Mouse (Mus musculus) stomach, embryonic 14.5 days (tissue): ENCODE measurements around the gene Vamp3. TPM values are rescaled to one million over a fixed set of nuclear protein-coding genes. Genes with fewer than 3 reads are reported as not detected.

ENCODE experiments used
- ATAC-seq: fragments of 200-750 bp; cut with Nextera tagmentation; 2 replicates; pipeline ENCODE4 v1.8.0; 2017; ENCODE audit warnings: low read depth, moderate TSS enrichment; ENCODE audit not compliant: insufficient number of reproducible peaks, insufficient read depth, low FRiP score
- H3K27ac ChIP-seq: fragments of 300-500 bp; sonication (generic); 2 replicates; pipeline ENCODE4 v1.5.1; 2014; ENCODE audit warnings: mild to moderate bottlenecking, low read length, moderate library complexity, mixed read lengths
- H3K27me3 ChIP-seq: fragments of 300-500 bp; sonication (generic); 2 replicates; pipeline ENCODE4 v1.6.1; 2014; ENCODE audit warnings: low read length, control low read depth, mixed read lengths; ENCODE audit not compliant: control insufficient read depth, insufficient read depth
- H3K36me3 ChIP-seq: fragments of 300-500 bp; sonication (generic); 2 replicates; pipeline ENCODE4 v1.6.1; 2014; ENCODE audit warnings: mild to moderate bottlenecking, control low read depth, low read length, moderate library complexity, mixed read lengths; ENCODE audit not compliant: control insufficient read depth, insufficient read depth
- H3K4me1 ChIP-seq: fragments of 300-500 bp; sonication (generic); 2 replicates; pipeline ENCODE4 v1.6.1; 2014; ENCODE audit warnings: low read length, control low read depth, mixed read lengths; ENCODE audit not compliant: control insufficient read depth, insufficient read depth
- H3K4me2 ChIP-seq: fragments of 300-500 bp; sonication (generic); replicated peaks from 2 replicates; pipeline ENCODE4 v1.6.1; 2014; ENCODE audit warnings: low read depth, low read length, control low read depth
- H3K4me3 ChIP-seq: fragments of 300-500 bp; sonication (generic); 2 replicates; pipeline ENCODE4 v1.5.1; 2014; ENCODE audit warnings: low read depth, low read length, control low read depth
- H3K9ac ChIP-seq: fragments of 300-500 bp; sonication (generic); replicated peaks from 2 replicates; pipeline ENCODE4 v1.6.1; 2014; ENCODE audit warnings: low read depth, mild to moderate bottlenecking, control low read depth, low read length, moderate library complexity, mixed read lengths
- H3K9me3 ChIP-seq: fragments of 300-500 bp; sonication (generic); 2 replicates; pipeline ENCODE4 v1.6.1; 2016; ENCODE audit warnings: low read depth, low read length, control low read depth; ENCODE audit not compliant: control insufficient read depth
- WGBS: fragments of 180-500 bp; shearing (Covaris S2); extraction: QIAGEN DNeasy Blood & Tissue Kit; methylation state at CpG from one replicate; pipeline ENCODE4 v1.1.7; 2014; 5-methylcytosine and 5-hydroxymethylcytosine counted together
- polyA plus RNA-seq: library from polyadenylated mRNA; unstranded; fragments of >200 nt; fragmentation: Nextera tagmentation; extraction: Ambion mirVana; gene quantifications from 2 replicates; pipeline ENCODE4 v1.2.1, GENCODE M21; 2014

Vamp3 gene
- polyA plus RNA-seq: 97.5 and 121 TPM in 2 replicates

DNA sequence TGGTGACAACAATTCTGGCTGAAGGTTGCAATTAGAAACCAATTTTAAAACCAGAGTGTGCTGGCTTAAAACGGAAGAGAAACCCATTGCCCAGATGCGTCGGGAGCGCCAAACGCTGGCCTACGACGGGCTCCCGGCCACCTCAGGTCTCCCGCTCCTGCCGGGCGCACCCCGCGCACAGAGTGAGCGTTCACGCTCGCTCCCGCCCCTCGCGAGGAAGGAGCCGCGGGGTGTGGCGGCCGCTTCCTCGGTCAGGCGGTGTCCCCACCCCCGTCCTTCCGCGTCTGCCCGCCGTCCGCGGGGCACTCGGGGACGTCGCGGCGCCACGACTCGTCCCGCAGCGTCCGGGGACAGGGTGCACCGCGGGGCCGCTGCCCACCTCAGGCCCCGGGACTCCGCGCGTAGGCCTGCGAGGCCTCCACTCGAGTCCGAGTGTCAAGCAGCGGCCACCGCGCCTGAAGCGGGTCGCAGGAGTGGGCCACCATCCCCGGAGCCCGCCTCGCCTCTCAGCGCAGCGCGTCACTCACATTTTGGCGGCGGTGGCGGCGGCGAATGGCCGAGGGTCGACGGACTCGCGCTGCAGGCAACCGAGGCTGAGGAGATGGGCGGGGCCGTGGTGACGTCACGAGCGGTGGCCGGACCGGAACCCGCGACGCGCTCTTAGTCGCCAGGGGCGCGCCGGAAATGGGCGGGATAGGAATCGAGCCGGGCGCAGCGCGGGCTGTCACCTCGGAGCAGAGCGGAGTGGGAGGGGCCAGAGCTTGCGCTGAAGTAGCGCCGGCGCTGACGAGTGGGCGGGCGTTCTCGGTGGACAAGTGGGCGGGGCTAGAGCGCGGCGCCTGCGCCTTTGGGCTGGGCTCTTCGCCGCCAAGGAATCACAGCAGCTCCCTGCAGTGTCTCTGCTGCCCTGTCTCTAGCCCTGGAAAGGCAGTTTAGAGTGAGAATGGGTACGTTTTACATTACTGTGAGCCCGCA, at the start of gene Vamp3:
TSS of gene Vamp3 (minus strand) at position 617 of the 975 bp plus-strand sequence.
- peak within 1 kb of the TSS; percentile 75 for H3K9ac ChIP-seq
- peak within 1 kb of the TSS; percentile 89 for H3K4me3 ChIP-seq
- ATAC-seq: peak; percentile 99
- H3K9me3 ChIP-seq: no peaks in the 10 kb centered on the region
- H3K36me3 ChIP-seq: peaks cover 3% of the 10 kb centered on the region; the same call in 1 of the 2 replicates
- H3K27ac ChIP-seq: peak within 1 kb of the TSS; percentile 90
- H3K4me2 ChIP-seq: peak within 1 kb of the TSS; percentile 68
- under 1% methylated on average over 114 of the region's 114 CpGs for WGBS
- no peaks in the 10 kb centered on the region for H3K27me3 ChIP-seq
- 0 out of 2 replicates have a peak, but pooled peaks cover 3% of the 10 kb centered on the region for H3K4me1 ChIP-seq

DNA sequence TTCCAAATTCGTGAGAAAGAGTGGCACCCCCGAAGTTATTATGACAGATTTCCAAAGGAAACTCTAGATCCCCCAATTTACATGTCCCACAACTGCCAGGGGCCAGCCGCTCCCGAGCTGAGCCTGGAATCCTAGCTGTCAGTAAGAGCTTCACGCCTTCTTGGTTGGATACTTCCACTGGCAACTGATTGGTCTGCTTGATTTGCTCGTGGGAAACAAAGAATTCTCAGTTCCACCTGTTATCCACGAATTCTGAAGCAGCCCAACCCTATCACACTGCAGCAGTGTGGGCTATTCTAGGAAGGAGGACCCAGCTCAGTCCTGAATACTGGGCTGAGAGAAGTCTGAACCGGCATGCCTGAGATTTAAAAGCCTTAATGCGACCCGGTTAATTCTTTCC, 48.7 kb upstream of the Vamp3 start:
- 36% methylated on average over 10 of the region's 10 CpGs for WGBS
- Histone ChIP-seq H3K4me3 (peak overlapping the region; percentile 59; the same call in 1 of the 2 replicates), H3K9me3 (no peaks in the 10 kb centered on the region), H3K27me3 (peaks cover 13% of the 10 kb centered on the region; the same call in 1 of the 2 replicates), H3K36me3 (no peaks in the 10 kb centered on the region), H3K27ac (no peak overlapping the region), H3K4me1 (0 out of 2 replicates have a peak, but pooled peaks cover 5% of the 10 kb centered on the region), H3K9ac (no peak overlapping the region), H3K4me2 (peak overlapping the region; percentile 16; the same call in 1 of the 2 replicates)
- ATAC-seq: no peak

DNA sequence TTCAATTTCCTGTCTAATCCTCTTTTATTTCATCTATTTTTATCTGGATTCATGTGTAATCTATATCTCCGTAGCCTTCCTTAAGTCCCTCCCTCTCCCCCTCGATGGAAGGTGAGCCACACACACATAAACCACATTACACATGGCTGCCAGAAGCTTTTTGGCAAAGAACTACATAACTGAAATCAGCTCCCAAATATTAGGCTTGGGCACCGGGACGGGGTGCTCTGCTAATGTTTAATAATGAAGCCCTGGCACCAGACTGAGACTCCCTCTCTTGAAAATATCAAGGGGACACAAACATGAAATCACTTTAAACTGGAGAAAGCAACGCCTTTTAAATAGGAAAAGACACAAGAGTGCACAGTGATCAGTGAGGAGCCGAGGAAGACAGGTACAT, 48.1 kb upstream of the Vamp3 start:
- no peak overlapping the region for H3K27ac ChIP-seq
- H3K4me3 ChIP-seq: no peak overlapping the region
- no peak overlapping the region for H3K4me2 ChIP-seq
- 0 out of 2 replicates have a peak, but pooled peaks cover 5% of the 10 kb centered on the region for H3K4me1 ChIP-seq
- H3K9me3 ChIP-seq: 0 out of 2 replicates have a peak, but pooled peaks cover 2% of the 10 kb centered on the region
- H3K27me3 ChIP-seq: peaks cover 13% of the 10 kb centered on the region; the same call in 1 of the 2 replicates
- H3K36me3 ChIP-seq: no peaks in the 10 kb centered on the region
- ATAC-seq: no peak
- WGBS: 68% methylated on average over 6 of the region's 6 CpGs
- no peak overlapping the region for H3K9ac ChIP-seq

DNA sequence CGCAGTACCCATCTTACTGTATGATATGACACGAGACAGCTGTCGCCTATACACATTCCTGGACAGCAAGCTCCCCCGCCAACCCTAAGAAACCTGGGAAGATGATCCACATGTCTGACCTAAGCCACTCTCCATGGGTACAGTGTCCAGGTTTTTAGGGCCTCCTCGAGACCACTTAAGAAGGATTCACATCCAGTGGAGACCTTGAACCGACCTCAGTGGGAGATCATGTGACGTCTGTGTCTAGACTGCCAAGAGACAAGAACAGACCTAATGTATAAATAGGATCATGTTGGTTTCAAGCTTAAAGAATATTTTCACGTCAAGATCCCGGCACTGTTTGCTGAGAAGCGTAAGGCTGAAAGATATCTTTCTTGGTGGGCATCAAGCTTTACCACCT, 46.4 kb upstream of the Vamp3 start:
- H3K36me3 ChIP-seq: no peaks in the 10 kb centered on the region
- H3K4me1 ChIP-seq: no peaks in the 10 kb centered on the region
- no peak overlapping the region for H3K9ac ChIP-seq
- no peak for ATAC-seq
- H3K27me3 ChIP-seq: peaks cover 8% of the 10 kb centered on the region; the same call in 1 of the 2 replicates
- H3K4me2 ChIP-seq: no peak overlapping the region
- 0 out of 2 replicates have a peak, but pooled peaks cover 2% of the 10 kb centered on the region for H3K9me3 ChIP-seq
- H3K27ac ChIP-seq: no peak overlapping the region
- 70% methylated on average over 10 of the region's 10 CpGs for WGBS
- H3K4me3 ChIP-seq: no peak overlapping the region

DNA sequence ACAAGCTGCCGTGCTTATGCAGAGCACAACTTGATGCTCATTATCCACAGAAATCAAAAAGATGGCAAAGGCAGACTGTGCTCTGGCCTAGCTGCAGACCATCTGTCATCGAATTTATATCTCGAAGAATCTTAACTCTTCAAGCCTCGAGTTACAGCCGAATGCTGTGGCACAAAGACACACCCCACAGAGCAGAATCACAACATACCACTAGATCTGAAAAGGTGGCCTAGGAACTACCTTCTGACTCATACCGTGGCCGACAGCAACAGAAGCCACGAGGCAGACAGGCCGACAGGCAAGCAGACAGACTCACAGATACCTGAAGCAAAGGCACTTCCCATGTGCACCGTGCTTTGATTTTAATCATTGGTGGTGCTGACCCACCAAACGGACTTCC, 45.9 kb upstream of the Vamp3 start:
- H3K27ac ChIP-seq: no peak overlapping the region
- no peak overlapping the region for H3K4me2 ChIP-seq
- H3K9me3 ChIP-seq: 0 out of 2 replicates have a peak, but pooled peaks cover 2% of the 10 kb centered on the region
- no peak for ATAC-seq
- H3K27me3 ChIP-seq: peaks cover 8% of the 10 kb centered on the region; the same call in 1 of the 2 replicates
- no peaks in the 10 kb centered on the region for H3K4me1 ChIP-seq
- H3K4me3 ChIP-seq: no peak overlapping the region
- no peak overlapping the region for H3K9ac ChIP-seq
- 82% methylated on average over 11 of the region's 11 CpGs for WGBS
- no peaks in the 10 kb centered on the region for H3K36me3 ChIP-seq

DNA sequence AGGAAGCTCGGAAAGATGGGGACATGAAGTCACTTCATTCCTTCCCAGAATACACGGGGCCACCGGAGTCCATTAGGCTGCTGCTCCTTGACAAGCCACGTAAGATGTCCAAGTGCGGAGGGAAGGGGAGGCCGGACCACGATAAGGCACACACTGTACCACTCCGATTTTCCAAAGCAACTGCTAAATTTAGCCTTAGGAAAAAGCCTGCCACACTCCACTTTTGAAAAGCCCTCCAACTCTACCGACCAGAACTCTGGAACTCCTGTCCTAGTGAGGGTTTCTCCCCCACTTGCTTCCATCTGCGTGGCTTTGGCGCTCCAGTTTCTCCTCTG, 39.3 kb upstream of the Vamp3 start:
- Histone ChIP-seq H3K9me3 (0 out of 2 replicates have a peak, but pooled peaks cover 2% of the 10 kb centered on the region), H3K27me3 (no peaks in the 10 kb centered on the region), H3K4me3 (no peak overlapping the region), H3K36me3 (no peaks in the 10 kb centered on the region), H3K9ac (no peak overlapping the region), H3K4me1 (no peaks in the 10 kb centered on the region), H3K27ac (peak overlapping the region; percentile 53; the same call in 1 of the 2 replicates), H3K4me2 (no peak overlapping the region; the same call in 1 of the 2 replicates)
- WGBS: 79% methylated on average over 11 of the region's 11 CpGs
- no peak for ATAC-seq

DNA sequence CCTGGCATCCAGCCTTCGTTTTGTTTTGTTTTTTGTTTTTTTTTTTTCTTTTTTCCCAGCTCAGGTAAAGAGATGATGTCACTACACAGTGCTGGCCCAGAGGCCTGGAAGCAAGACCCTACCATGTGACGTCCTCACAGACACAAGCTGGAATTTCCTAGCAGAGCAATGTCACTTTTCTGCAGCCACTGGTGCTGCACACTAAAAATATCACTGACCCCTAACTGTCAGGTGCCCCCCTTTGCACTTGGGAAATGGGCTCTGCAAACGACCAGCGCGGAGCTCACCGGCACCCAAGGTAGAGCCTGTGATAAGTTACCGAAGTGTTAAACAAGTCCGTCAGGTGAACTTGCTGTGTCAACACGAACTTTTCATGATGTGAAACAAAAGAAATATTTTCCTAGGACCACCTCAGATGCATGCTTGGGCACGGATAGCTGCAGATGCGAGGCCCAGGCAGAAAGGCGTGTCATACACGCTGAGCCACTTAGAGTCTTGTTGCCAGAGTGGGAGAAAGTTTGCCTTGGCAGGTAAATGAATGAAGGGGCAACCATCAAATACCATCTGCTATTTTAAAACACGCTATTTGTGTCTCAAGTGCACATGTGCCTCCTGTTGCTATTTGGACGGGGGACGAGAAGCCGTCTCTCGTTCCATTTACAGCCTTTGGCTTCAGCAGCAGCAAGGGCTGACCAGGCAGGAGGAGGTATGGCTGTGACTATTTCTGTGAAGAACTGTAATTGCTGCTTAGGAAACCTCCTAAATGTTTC, 38.8 kb upstream of the Vamp3 start:
- 69% methylated on average over 18 of the region's 18 CpGs for WGBS
- Histone ChIP-seq H3K9me3 (0 out of 2 replicates have a peak, but pooled peaks cover 2% of the 10 kb centered on the region), H3K9ac (no peak overlapping the region), H3K4me2 (no peak overlapping the region; the same call in 1 of the 2 replicates), H3K4me1 (no peaks in the 10 kb centered on the region), H3K27ac (peak overlapping the region; percentile 53; the same call in 1 of the 2 replicates), H3K36me3 (no peaks in the 10 kb centered on the region), H3K4me3 (no peak overlapping the region), H3K27me3 (no peaks in the 10 kb centered on the region)
- ATAC-seq: peak; percentile 33; the same call in 1 of the 2 replicates

DNA sequence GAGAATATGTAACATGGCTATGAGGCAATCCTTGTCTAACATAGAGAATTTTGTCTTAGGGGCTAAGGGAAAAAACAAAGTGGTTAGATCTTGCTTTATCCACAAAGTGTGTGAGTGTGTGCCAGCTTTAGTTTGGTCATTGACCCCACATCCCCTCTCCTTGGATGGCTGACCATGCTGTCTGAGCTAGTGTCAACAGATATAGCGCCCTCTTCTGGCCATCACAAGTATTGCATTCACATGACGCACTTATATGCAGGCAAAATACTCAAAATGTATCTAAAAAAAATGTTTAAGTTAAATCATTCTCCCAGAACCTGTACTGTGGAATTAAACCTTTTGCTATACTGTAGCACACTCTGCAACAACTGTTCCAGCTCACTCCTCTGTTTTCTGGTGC, 37.4 kb upstream of the Vamp3 start:
- H3K9ac ChIP-seq: no peak overlapping the region
- H3K27me3 ChIP-seq: no peaks in the 10 kb centered on the region
- no peaks in the 10 kb centered on the region for H3K36me3 ChIP-seq
- no peak for ATAC-seq
- no peak overlapping the region for H3K4me3 ChIP-seq
- no peaks in the 10 kb centered on the region for H3K9me3 ChIP-seq
- H3K4me2 ChIP-seq: no peak overlapping the region
- WGBS: 42% methylated on average over 2 of the region's 2 CpGs
- H3K4me1 ChIP-seq: no peaks in the 10 kb centered on the region
- H3K27ac ChIP-seq: no peak overlapping the region
